Mouse (Mus musculus) heart, adult 18-20 months (tissue): ENCODE measurements at regions not wholly inside any gene's neighbourhood (a gene's known extent, or its start where the extent isn't known, plus 50 kb on each side); places are given as distances from the start of the nearest gene placed in this dataset.

Source experiments
- DNase-seq, 2 experiments: peaks; one replicate each; pipeline ENCODE4 v3.0.0; 2021 to 2022; ENCODE audit warnings: mixed read lengths in 1 of 2

DNA sequence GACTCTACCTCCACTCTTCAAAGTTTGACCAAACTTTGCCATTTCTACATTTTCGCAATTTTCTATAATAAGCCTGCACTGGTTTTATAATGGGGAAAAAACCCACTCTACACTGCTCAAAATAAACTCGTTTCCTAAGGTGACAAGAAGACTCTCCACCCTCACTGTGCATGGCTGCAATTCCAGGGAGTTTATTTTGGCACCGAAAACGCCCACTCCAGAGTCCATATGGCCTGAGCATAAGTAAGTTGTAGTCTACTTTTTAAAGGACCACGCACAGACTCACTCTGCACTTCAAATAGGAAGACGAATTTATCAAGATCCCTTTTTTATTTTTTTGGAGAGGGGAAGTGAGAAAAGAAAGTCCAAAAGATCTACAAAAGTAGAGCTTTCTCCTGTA lies 219.4 kb downstream of the Pdcd6ip start:
- DNase-seq = no peak

DNA sequence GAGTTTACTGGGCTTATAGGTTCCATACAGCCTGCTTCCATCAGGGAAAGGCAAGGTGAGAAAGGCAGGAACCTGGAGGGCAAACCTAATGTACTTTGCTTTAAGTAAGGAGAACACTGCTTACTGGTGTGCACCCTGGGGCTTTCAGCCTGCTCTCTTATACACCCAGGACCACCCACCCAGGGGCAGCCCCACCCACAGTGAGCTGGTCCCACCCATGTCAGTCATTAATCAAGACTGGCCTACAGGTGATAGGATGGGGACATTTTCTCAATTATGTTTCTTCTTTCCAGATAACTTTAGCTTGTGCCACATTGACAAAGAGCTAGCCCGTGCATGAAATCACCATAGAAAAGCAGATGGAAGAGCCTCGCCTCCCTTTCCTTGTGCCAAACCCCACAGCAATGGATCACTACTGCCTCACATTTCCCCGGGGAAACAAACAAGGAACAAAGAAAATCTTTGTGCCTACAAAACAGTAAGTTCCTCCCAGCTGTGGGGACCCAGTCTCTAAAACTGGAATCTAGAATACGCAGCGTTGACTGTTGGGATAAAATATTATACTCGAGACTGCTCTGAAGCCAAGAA lies 221.5 kb downstream of the Pdcd6ip start:
- DNase-seq = peak in 1 of 2 experiments; percentile 5

- DNase-seq = no peak
These were observed 228.2 kb downstream of the Pdcd6ip start for GRCm38 (mm10) chr9:113479897-113480296.

DNA sequence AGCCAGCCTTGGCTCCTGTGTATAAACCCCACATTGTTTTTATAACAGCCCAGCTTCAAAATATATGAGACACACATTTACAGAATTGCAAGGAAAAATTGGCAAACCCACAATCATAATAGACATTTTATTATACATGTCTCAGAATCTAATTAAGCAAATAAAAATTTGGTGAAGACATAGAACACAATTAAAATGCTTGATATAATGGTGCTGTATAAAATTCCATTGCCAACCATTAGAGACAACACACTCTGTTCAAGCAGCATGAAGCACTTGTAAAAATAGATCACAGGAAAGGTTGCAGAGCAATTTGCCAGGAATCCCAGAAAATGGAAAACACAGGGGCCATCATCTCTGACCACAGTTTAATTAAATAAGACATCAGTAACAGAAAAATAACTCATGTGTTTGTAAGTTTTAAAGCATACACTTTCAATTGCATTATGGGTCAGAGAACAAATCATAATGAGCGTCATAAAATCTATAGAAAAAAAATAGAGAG lies 229.2 kb downstream of the Pdcd6ip start:
- DNase-seq = no peak

GRCm38 (mm10) chr9:113471781-113472180 lies 236.3 kb downstream of the Pdcd6ip start:
- DNase-seq = peak; percentile 36 to 52

- DNase-seq = no peak
These were observed 245.2 kb downstream of the Pdcd6ip start for GRCm38 (mm10) chr9:113462888-113463287.

DNA sequence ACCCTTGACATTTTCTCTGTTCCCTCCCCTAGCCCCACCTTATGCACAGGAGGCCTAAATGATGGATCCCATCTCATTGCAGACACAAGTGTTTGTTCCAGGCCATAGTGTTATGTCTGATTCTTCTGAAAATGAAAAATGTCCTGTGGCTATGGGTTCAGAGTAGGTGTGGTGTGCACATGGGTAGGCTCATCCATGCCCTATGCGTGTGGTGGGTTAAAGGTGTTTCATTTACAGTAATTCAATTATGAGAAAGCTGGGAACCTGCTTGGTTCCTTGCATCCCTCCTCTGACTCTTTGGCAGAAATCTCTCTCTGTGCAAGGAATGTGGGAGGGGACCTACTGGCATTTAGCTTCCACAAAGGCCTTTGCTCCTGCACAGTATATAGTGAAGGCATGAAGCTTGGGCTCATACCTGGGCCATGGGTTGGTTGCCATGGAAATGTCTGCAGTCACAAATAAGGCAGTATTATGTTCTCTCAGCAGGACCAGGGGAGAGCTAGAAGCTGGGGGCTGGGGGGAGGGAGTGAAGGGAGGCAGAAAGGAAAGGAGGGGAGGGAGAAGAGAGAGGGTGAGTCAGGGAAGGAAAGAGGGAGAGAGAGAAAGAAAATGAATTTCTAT lies 245.7 kb downstream of the Pdcd6ip start:
- no peak for DNase-seq

DNA sequence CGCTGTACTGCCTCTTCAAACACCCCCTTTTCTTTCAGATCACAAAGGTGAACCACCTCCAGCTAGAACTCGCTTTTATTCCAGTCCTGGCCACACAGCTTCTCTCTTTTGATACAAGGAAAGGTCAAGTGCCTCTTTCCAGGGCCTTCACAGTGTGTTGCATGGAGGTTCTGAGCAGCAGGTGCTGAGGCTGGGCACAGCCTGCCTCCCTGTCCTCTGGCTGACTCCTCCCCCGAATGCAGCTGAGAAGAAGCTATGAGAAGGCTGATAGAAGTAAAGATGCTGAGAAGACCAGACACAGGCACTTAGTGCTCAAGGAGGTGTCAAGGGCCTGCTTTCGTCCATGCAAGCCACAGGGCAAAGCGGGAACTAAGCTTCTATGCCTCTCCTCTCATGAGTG lies 248.2 kb downstream of the Pdcd6ip start:
- DNase-seq = no peak

GRCm38 (mm10) chr9:113459221-113459620 lies 248.8 kb downstream of the Pdcd6ip start:
- DNase-seq = no peak

- no peak for DNase-seq
These were observed 249.3 kb downstream of the Pdcd6ip start for GRCm38 (mm10) chr9:113458741-113459154.

GRCm38 (mm10) chr9:113457169-113457850 lies 250.7 kb downstream of the Pdcd6ip start:
- no peak for DNase-seq

GRCm38 (mm10) chr9:113455577-113455976 lies 252.5 kb downstream of the Pdcd6ip start:
- no peak for DNase-seq

- DNase-seq = no peak
These were observed 254.8 kb downstream of the Pdcd6ip start for GRCm38 (mm10) chr9:113453231-113453630.

- DNase-seq = peak; percentile 45 to 81
These were observed 266.2 kb downstream of the Pdcd6ip start for GRCm38 (mm10) chr9:113441770-113442411.

DNA sequence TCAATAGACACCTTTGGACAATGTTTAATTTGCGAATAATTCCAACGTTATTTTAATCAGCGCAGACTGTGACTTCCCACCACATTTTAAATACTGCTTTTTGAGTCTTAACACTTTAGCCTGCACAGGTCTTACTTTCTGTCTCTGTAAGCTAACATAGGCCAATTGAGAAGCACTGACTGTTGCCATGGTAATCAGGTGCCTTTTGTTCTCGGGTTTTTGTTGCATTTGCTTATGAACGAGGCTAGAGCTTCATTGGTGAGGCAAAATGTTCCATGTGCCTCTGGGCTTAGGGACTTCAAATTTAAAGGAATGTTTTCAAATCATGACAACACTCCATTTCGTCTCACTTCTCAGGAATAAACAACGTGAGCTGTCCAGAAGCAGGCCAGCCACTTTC lies 269.7 kb downstream of the Pdcd6ip start:
- no peak for DNase-seq

GRCm38 (mm10) chr9:113435921-113436320 lies 272.1 kb downstream of the Pdcd6ip start:
- DNase-seq = no peak

- DNase-seq = no peak
These were observed 274.6 kb downstream of the Pdcd6ip start for GRCm38 (mm10) chr9:113433424-113433823.

DNA sequence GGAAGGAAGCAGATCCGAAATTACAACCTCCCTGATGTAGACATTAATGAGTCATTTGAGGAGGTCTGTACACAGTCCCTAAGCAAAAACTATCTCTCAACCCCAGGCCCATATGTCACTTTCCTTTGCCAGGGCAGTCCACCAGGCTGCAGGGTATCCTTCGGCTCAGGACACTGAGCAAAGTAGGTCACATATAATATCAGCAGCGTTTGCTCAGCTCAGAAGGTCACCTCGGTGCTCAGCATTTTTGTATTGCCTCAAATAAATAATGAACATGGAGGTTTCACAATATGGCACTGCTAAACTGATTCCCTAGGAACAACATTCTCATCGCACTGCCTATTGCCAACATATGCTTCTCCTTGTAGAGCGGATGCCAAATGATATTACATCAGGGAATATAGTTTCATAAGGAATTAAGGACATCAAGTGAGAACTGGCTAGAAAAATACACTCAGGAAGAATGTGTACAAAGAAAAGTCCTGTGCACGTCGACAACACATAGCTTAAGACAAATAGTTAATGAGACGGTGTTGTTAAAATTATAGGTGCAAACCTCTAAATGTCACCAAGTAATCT lies 275.4 kb downstream of the Pdcd6ip start:
- DNase-seq = no peak

GRCm38 (mm10) chr9:113430411-113430810 lies 277.6 kb downstream of the Pdcd6ip start:
- no peak for DNase-seq

DNA sequence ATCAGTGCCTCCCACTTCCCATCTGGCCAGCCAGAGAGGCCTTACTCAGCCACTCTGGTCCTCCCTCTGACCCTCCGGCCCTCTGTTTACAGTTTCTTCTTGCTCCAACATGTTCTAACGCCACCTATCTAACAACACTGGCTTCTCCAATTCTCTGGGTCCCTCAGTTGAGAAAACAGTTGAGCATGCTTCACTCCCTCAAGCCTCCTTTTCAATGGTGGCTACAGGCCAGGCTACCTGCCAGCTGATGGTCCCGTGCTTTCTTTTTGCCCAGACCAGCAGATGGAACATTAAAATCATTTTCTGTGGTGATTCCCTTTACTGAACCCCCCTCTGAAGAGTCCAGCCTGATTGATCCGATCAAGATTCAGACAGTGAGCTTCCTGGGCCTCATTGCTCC lies 280.8 kb downstream of the Pdcd6ip start:
- DNase-seq = no peak

GRCm38 (mm10) chr9:113426324-113426723 lies 281.7 kb downstream of the Pdcd6ip start:
- no peak for DNase-seq

DNA sequence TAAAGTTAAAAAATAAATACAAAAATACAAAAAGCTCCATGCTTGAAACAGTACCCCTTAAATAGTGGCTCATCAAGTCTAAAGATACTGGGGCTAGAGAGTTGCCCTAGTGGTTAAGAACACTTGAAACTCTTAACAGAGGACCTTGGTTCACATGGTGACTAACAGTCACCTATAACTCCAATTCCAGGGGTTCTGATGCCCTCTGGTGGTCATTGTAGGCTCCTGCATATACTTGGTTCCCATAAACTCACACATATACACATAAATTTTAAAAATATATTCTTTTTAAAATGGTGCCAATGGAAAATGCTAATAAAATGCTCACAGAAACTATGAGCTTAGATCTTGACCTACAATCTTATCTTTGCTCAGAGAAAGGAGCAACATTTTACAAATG lies 286.4 kb downstream of the Pdcd6ip start:
- no peak for DNase-seq

DNA sequence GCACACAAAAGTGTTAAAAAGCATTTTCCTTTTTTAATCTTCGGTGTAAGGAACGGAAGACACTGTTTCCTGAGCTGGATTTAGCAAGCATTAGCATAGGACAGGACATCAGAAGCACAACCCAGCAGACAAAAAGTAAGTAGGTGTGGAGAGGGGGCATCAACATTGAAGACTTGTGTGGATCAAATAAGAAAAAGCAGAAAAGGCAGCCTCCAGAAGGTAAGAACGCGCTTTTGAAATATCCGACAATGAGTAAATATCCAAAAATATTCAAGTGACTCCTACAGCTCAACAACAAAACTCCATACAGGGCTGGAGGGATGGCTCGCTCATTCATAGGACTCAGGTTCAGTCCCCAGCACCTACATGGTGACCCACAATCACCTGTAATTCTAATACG lies 286.9 kb downstream of the Pdcd6ip start:
- no peak for DNase-seq
